Mouse (Mus musculus) stomach, embryonic 15.5 days (tissue): ENCODE measurements around the gene Gngt2. TPM values are rescaled to one million over a fixed set of nuclear protein-coding genes. Genes with fewer than 3 reads are reported as not detected.

Source experiments
- ATAC-seq: fragments of 200-750 bp; cut with Nextera tagmentation; 2 replicates; pipeline ENCODE4 v1.8.0; 2017; ENCODE audit warnings: low read depth, moderate number of reproducible peaks, moderate TSS enrichment; ENCODE audit not compliant: insufficient read depth, low FRiP score
- H3K27ac ChIP-seq: fragments of 300-500 bp; sonication (generic); 2 replicates; pipeline ENCODE4 v1.5.1; 2015; ENCODE audit warnings: mild to moderate bottlenecking, inconsistent platforms
- H3K27me3 ChIP-seq: fragments of 300-500 bp; sonication (generic); replicated peaks from 2 replicates; pipeline ENCODE4 v1.6.1; 2015; ENCODE audit warnings: inconsistent platforms
- H3K36me3 ChIP-seq: fragments of 300-500 bp; sonication (generic); 2 replicates; pipeline ENCODE4 v1.6.1; 2015; ENCODE audit warnings: inconsistent platforms
- H3K4me1 ChIP-seq: fragments of 300-500 bp; sonication (generic); 2 replicates; pipeline ENCODE4 v1.6.1; 2015; ENCODE audit warnings: inconsistent platforms
- H3K4me2 ChIP-seq: fragments of 300-500 bp; sonication (generic); 2 replicates; pipeline ENCODE4 v1.6.1; 2015; ENCODE audit warnings: mild to moderate bottlenecking, inconsistent platforms
- H3K4me3 ChIP-seq: fragments of 300-500 bp; sonication (generic); replicated peaks from 2 replicates; pipeline ENCODE4 v1.5.1; 2015; ENCODE audit warnings: inconsistent platforms
- H3K9ac ChIP-seq: fragments of 300-500 bp; sonication (generic); 2 replicates; pipeline ENCODE4 v1.6.1; 2015; ENCODE audit warnings: inconsistent platforms
- H3K9me3 ChIP-seq: fragments of 300-500 bp; sonication (generic); 2 replicates; pipeline ENCODE4 v1.6.1; 2016; ENCODE audit warnings: inconsistent platforms
- WGBS: fragments of 180-500 bp; shearing (Covaris S2); methylation state at CpG from one replicate; pipeline ENCODE4 v1.1.7; 2015; 5-methylcytosine and 5-hydroxymethylcytosine counted together
- polyA plus RNA-seq: library from polyadenylated mRNA; unstranded; fragments of >200 nt; fragmentation: Nextera tagmentation; extraction: Ambion mirVana; gene quantifications from 2 replicates; pipeline ENCODE4 v1.2.1, GENCODE M21; 2015

Gene Gngt2
- polyA plus RNA-seq, 1 experiment from 2014 or later: 16.9 TPM

- ATAC-seq: no peak
- Histone ChIP-seq H3K4me3 (no peak overlapping the region), H3K9ac (no peak overlapping the region), H3K36me3 (no peaks in the 10 kb centered on the region), H3K27ac (no peak overlapping the region), H3K4me2 (no peak overlapping the region), H3K9me3 (no peaks in the 10 kb centered on the region), H3K4me1 (no peaks in the 10 kb centered on the region), H3K27me3 (no peaks in the 10 kb centered on the region)
- 81% methylated on average over 6 of the region's 6 CpGs for WGBS
These were observed 25.3 kb upstream of the Gngt2 start for GRCm38 (mm10) chr11:95811741-95812140.

GRCm38 (mm10) chr11:95812224-95812623 lies 24.8 kb upstream of the Gngt2 start:
- Histone ChIP-seq H3K27ac (no peak overlapping the region), H3K4me1 (no peaks in the 10 kb centered on the region), H3K9me3 (no peaks in the 10 kb centered on the region), H3K4me3 (no peak overlapping the region), H3K9ac (no peak overlapping the region), H3K4me2 (no peak overlapping the region), H3K27me3 (no peaks in the 10 kb centered on the region), H3K36me3 (no peaks in the 10 kb centered on the region)
- no peak for ATAC-seq
- WGBS: 81% methylated on average over 4 of the region's 4 CpGs

GRCm38 (mm10) chr11:95814101-95814500 lies 22.9 kb upstream of the Gngt2 start:
- no peaks in the 10 kb centered on the region for H3K27me3 ChIP-seq
- H3K9me3 ChIP-seq: no peaks in the 10 kb centered on the region
- no peak for ATAC-seq
- no peak overlapping the region for H3K9ac ChIP-seq
- no peaks in the 10 kb centered on the region for H3K36me3 ChIP-seq
- H3K4me1 ChIP-seq: no peaks in the 10 kb centered on the region
- no peak overlapping the region for H3K4me3 ChIP-seq
- WGBS: 80% methylated on average over 2 of the region's 2 CpGs
- no peak overlapping the region for H3K27ac ChIP-seq
- H3K4me2 ChIP-seq: no peak overlapping the region

GRCm38 (mm10) chr11:95814857-95815256 lies 22.2 kb upstream of the Gngt2 start:
- Histone ChIP-seq H3K4me1 (no peaks in the 10 kb centered on the region), H3K36me3 (no peaks in the 10 kb centered on the region), H3K4me3 (no peak overlapping the region), H3K9me3 (no peaks in the 10 kb centered on the region), H3K27me3 (no peaks in the 10 kb centered on the region), H3K9ac (no peak overlapping the region), H3K4me2 (no peak overlapping the region), H3K27ac (no peak overlapping the region)
- no peak for ATAC-seq
- WGBS: 69% methylated on average over 5 of the region's 5 CpGs

GRCm38 (mm10) chr11:95815412-95815811 lies 21.6 kb upstream of the Gngt2 start:
- Histone ChIP-seq H3K4me1 (no peaks in the 10 kb centered on the region), H3K4me3 (no peak overlapping the region), H3K9me3 (no peaks in the 10 kb centered on the region), H3K9ac (no peak overlapping the region), H3K27me3 (no peaks in the 10 kb centered on the region), H3K27ac (no peak overlapping the region), H3K4me2 (no peak overlapping the region), H3K36me3 (no peaks in the 10 kb centered on the region)
- 68% methylated on average over 9 of the region's 9 CpGs for WGBS
- no peak for ATAC-seq

- H3K9me3 ChIP-seq: no peaks in the 10 kb centered on the region
- H3K27ac ChIP-seq: no peak overlapping the region
- no peak for ATAC-seq
- H3K4me1 ChIP-seq: 0 out of 2 replicates have a peak, but pooled peaks cover 3% of the 10 kb centered on the region
- H3K27me3 ChIP-seq: no peaks in the 10 kb centered on the region
- 83% methylated on average over 8 of the region's 8 CpGs for WGBS
- H3K4me2 ChIP-seq: no peak overlapping the region
- H3K36me3 ChIP-seq: no peaks in the 10 kb centered on the region
- H3K9ac ChIP-seq: no peak overlapping the region
- H3K4me3 ChIP-seq: no peak overlapping the region
These were observed 17.9 kb upstream of the Gngt2 start for GRCm38 (mm10) chr11:95819138-95819537.

GRCm38 (mm10) chr11:95821511-95821910 lies 15.5 kb upstream of the Gngt2 start:
- H3K27me3 ChIP-seq: peaks cover 9% of the 10 kb centered on the region
- no peak overlapping the region for H3K9ac ChIP-seq
- ATAC-seq: no peak
- 79% methylated on average over 3 of the region's 3 CpGs for WGBS
- no peak overlapping the region for H3K27ac ChIP-seq
- H3K9me3 ChIP-seq: no peaks in the 10 kb centered on the region
- no peak overlapping the region for H3K4me3 ChIP-seq
- no peak overlapping the region for H3K4me2 ChIP-seq
- 0 out of 2 replicates have a peak, but pooled peaks cover 9% of the 10 kb centered on the region for H3K4me1 ChIP-seq
- H3K36me3 ChIP-seq: no peaks in the 10 kb centered on the region

- H3K9me3 ChIP-seq: no peaks in the 10 kb centered on the region
- WGBS: 91% methylated on average over 4 of the region's 4 CpGs
- 0 out of 2 replicates have a peak, but pooled peaks cover 9% of the 10 kb centered on the region for H3K4me1 ChIP-seq
- no peak overlapping the region for H3K4me2 ChIP-seq
- H3K36me3 ChIP-seq: no peaks in the 10 kb centered on the region
- no peak overlapping the region for H3K27ac ChIP-seq
- peaks cover 18% of the 10 kb centered on the region for H3K27me3 ChIP-seq
- H3K9ac ChIP-seq: no peak overlapping the region
- no peak overlapping the region for H3K4me3 ChIP-seq
- ATAC-seq: no peak
These were observed 14.6 kb upstream of the Gngt2 start for GRCm38 (mm10) chr11:95822437-95822836.

- Histone ChIP-seq H3K4me1 (0 out of 2 replicates have a peak, but pooled peaks cover 9% of the 10 kb centered on the region), H3K27ac (peak within 1 kb of the TSS; percentile 48; the same call in 1 of the 2 replicates), H3K9ac (peak within 1 kb of the TSS; percentile 63; the same call in 1 of the 2 replicates), H3K36me3 (no peaks in the 10 kb centered on the region), H3K4me3 (peak within 1 kb of the TSS; percentile 69), H3K9me3 (no peaks in the 10 kb centered on the region), H3K4me2 (peak within 1 kb of the TSS; percentile 97), H3K27me3 (peaks cover 33% of the 10 kb centered on the region)
- WGBS: under 1% methylated on average over 75 of the region's 78 CpGs
- peak; percentile 95 for ATAC-seq
These were observed 12.7 kb upstream of the Gngt2 start, which contains the start of gene Phospho1 for GRCm38 (mm10) chr11:95824071-95824876. TSS of gene Phospho1 (plus strand) at chr11:95824499.

GRCm38 (mm10) chr11:95824877-95825243 lies 12.2 kb upstream of the Gngt2 start:
- Histone ChIP-seq H3K27ac (no peak overlapping the region), H3K36me3 (no peaks in the 10 kb centered on the region), H3K9ac (peak overlapping the region; percentile 63; the same call in 1 of the 2 replicates), H3K4me1 (0 out of 2 replicates have a peak, but pooled peaks cover 9% of the 10 kb centered on the region), H3K4me2 (peak overlapping the region; percentile 97), H3K4me3 (peak overlapping the region; percentile 69), H3K27me3 (peaks cover 39% of the 10 kb centered on the region), H3K9me3 (no peaks in the 10 kb centered on the region)
- ATAC-seq: no peak
- WGBS: 2% methylated on average over 11 of the region's 11 CpGs

GRCm38 (mm10) chr11:95825625-95826024 lies 11.4 kb upstream of the Gngt2 start:
- H3K4me3 ChIP-seq: peak overlapping the region; percentile 69; the same call in 1 of the 2 replicates
- H3K27ac ChIP-seq: no peak overlapping the region
- peaks cover 47% of the 10 kb centered on the region for H3K27me3 ChIP-seq
- no peak for ATAC-seq
- no peaks in the 10 kb centered on the region for H3K36me3 ChIP-seq
- 46% methylated on average over 3 of the region's 3 CpGs for WGBS
- H3K4me2 ChIP-seq: peak overlapping the region; percentile 97; the same call in 1 of the 2 replicates
- peaks cover 14% of the 10 kb centered on the region for H3K4me1 ChIP-seq
- no peaks in the 10 kb centered on the region for H3K9me3 ChIP-seq
- H3K9ac ChIP-seq: no peak overlapping the region

- H3K27me3 ChIP-seq: peaks cover 56% of the 10 kb centered on the region
- no peak overlapping the region for H3K27ac ChIP-seq
- H3K36me3 ChIP-seq: no peaks in the 10 kb centered on the region
- ATAC-seq: no peak
- 50% methylated on average over 6 of the region's 6 CpGs for WGBS
- no peak overlapping the region for H3K4me2 ChIP-seq
- H3K4me3 ChIP-seq: no peak overlapping the region
- H3K4me1 ChIP-seq: peaks cover 23% of the 10 kb centered on the region
- no peak overlapping the region for H3K9ac ChIP-seq
- no peaks in the 10 kb centered on the region for H3K9me3 ChIP-seq
These were observed 10.5 kb upstream of the Gngt2 start for GRCm38 (mm10) chr11:95826317-95827167.
